Mouse (Mus musculus) C2C12 (cell line): ENCODE data around the gene Pla2g15. TPM values are rescaled to one million over a fixed set of nuclear protein-coding genes. Genes with fewer than 3 reads are reported as not detected.

ENCODE experiments used
- H3K27me3 ChIP-seq: one replicate; pipeline ENCODE4 v1.6.1; 2011; ENCODE audit not compliant: control insufficient read depth, insufficient read depth, insufficient read length
- H3K36me3 ChIP-seq: one replicate; pipeline ENCODE4 v1.6.1; 2011; ENCODE audit not compliant: control insufficient read depth, insufficient read depth
- H3K4me3 ChIP-seq: one replicate; pipeline ENCODE4 v1.5.1; 2011; ENCODE audit warnings: mild to moderate bottlenecking, control low read depth; ENCODE audit not compliant: poor library complexity, insufficient read depth, severe bottlenecking
- H3K79me2 ChIP-seq: one replicate; pipeline ENCODE4 v1.6.1; 2011; ENCODE audit not compliant: control insufficient read depth, insufficient read depth
- H3K79me3 ChIP-seq: one replicate; pipeline ENCODE4 v1.6.1; 2011; ENCODE audit warnings: low read depth, control low read depth
- H3ac ChIP-seq: one replicate; pipeline ENCODE3; 2011; ENCODE audit warnings: low read depth; ENCODE audit not compliant: control insufficient read depth, insufficient read length
- CEBPB ChIP-seq: IDR thresholded peaks from one replicate; pipeline ENCODE4 v1.6.1; 2011; ENCODE audit warnings: low read depth, mild to moderate bottlenecking, control low read depth, moderate library complexity
- CTCF ChIP-seq: IDR thresholded peaks from one replicate; pipeline ENCODE4 v1.5.1; 2011; ENCODE audit not compliant: control insufficient read depth, insufficient read depth, insufficient read length
- FOSL1 ChIP-seq: IDR thresholded peaks from one replicate; pipeline ENCODE4 v1.8.0; 2011; ENCODE audit warnings: mild to moderate bottlenecking, low read length; ENCODE audit not compliant: poor library complexity, insufficient read depth, severe bottlenecking
- MAX ChIP-seq: IDR thresholded peaks from one replicate; pipeline ENCODE4 v1.6.1; 2011; ENCODE audit warnings: mild to moderate bottlenecking, control low read depth
- MYOD1 ChIP-seq: IDR thresholded peaks from one replicate; pipeline ENCODE4 v1.6.1; 2011; ENCODE audit warnings: low read depth; ENCODE audit not compliant: control insufficient read depth, insufficient read length
- MYOG ChIP-seq: IDR thresholded peaks from one replicate; pipeline ENCODE4 v1.6.1; 2011; ENCODE audit not compliant: control insufficient read depth, insufficient read length; ENCODE audit errors: extremely low read depth
- USF1 ChIP-seq: IDR thresholded peaks from one replicate; pipeline ENCODE4 v1.6.1; 2011; ENCODE audit warnings: low read depth, mild to moderate bottlenecking, control low read depth, moderate library complexity
- long read RNA-seq, 2 experiments: library from polyadenylated mRNA; unstranded; transcript quantifications; one replicate each; pipeline ENCODE4 v2.0.0; 2019 to 2020
- polyA plus RNA-seq: library from polyadenylated mRNA; unstranded; fragments of >200 nt; fragmentation: generic; extraction: Trizol; gene quantifications from one replicate; pipeline ENCODE4 v1.2.1, GENCODE M21; 2012; ENCODE audit warnings: missing spikeins

Gene Pla2g15
- 13.0 TPM for polyA plus RNA-seq
- long read RNA-seq, experiment 1, partial matches to known transcripts = 1 of 10 reads
- long read RNA-seq, experiment 1, other reads (novel, unspliced or antisense) = 5 of 10 reads
- long read RNA-seq, experiment 2, transcript Pla2g15-201 (6 exons, 2,706 nt) = major isoform, 93 of 102 reads
- long read RNA-seq, experiment 2, transcript Pla2g15-204 (6 exons, 2,578 nt) = minor isoform, 6 of 102 reads
- long read RNA-seq, experiment 2, partial matches to known transcripts = 2 of 102 reads
- long read RNA-seq, experiment 2, other reads (novel, unspliced or antisense) = 1 of 102 reads

DNA sequence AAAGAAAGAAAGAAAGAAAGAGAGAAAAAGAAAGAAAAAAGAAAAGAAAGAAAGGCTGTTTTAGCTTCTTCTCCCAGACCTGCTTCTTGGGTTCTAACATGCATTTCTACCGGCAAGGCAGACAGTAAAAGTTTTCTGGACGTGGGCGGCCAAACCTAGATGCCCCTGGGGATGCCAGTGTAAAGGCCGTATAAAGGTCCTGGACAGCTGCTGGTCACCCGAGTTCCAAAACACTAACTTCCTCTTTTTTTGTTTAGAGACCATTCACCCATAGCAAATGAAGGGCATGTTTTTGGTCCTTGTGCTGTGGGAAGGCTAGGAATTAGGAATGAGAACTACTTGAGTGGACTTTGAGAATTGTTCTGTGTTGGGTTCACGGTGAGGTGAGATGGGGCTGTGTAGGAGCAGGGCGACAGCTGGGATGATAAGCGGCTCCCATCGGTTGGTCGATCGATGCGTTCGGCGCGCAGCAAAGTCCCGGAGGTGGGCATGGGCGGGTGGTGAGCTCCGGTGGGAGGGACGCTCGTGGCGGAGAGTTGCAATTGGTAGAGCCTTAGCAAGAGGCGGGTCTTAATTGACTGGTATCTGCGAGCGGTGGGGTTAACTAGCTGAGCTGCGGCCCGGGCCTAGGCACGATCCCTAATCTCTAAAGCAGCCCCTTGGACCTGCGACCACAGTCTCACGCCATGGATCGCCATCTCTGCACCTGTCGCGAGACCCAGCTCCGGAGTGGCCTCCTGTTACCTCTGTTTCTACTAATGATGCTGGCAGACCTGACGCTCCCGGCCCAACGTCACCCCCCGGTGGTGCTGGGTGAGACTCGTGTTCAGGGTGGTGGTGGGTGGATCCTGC lies at the start of gene Pla2g15:
TSS of gene Pla2g15 (plus strand) at position 599 of the 852 bp plus-strand sequence.
- peak within 1 kb of the TSS; percentile 73 for H3K4me3 ChIP-seq
- peaks cover 21% of the 10 kb centered on the region for H3K79me2 ChIP-seq
- no peaks in the 10 kb centered on the region for H3K36me3 ChIP-seq
- peak within 1 kb of the TSS; percentile 77 for H3ac ChIP-seq
- H3K27me3 ChIP-seq = no peaks in the 10 kb centered on the region
- H3K79me3 ChIP-seq = peaks cover 4% of the 10 kb centered on the region
- no peak for TF ChIP-seq FOSL1
- no peak for TF ChIP-seq USF1
- TF ChIP-seq MYOD1 = peak; percentile 72
- no peak for TF ChIP-seq CEBPB
- TF ChIP-seq MYOG = no peak
- no peak for TF ChIP-seq CTCF

DNA sequence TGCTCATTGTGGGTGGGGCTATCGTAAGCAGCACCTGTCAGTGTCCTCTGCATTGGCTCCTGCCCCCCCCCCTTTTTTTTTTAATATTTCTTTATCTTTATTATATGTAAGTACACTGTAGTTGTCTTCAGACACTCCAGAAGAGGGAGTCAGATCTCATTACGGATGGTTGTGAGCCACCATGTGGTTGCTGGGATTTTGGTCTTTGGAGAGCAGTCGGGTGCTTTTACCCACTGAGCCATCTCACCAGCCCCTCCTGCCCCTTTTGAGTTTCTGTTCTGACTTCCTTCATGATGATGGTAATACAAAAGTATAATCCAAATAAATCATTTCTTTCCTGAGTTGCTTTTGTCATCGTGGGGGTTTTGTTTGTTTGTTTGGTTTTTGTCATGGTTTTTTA lies 47.9 kb upstream of the Pla2g15 start:
- no peaks in the 10 kb centered on the region for H3K79me2 ChIP-seq
- no peak for TF ChIP-seq CTCF
- no peak for TF ChIP-seq MAX
- TF ChIP-seq USF1 = no peak
- TF ChIP-seq MYOG = no peak
- TF ChIP-seq MYOD1 = no peak
- TF ChIP-seq FOSL1 = no peak
- no peak for TF ChIP-seq CEBPB
- H3K36me3 ChIP-seq = peaks cover 49% of the 10 kb centered on the region
- H3K27me3 ChIP-seq = no peaks in the 10 kb centered on the region
- H3K79me3 ChIP-seq = peaks cover 1% of the 10 kb centered on the region
- H3K4me3 ChIP-seq = no peak overlapping the region
- H3ac ChIP-seq = no peak overlapping the region

DNA sequence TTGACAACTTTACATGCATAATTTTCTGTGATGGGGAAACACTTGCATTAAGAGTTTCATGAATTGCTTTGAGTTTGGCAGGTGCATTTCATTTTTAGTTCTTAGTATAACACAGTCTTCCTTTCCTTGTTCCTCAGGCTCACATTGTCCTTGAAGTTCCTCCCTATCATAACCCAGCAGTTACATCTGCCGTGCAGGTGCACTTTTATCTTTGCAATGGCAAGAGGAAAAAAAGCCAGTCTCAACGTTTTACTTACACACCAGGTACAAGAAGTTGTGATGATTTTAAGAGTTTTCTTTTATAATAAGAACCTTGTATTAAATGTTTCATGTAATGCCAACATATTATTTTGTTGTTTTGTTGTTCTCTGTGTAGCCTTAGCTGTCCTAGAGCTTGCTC lies 46.3 kb upstream of the Pla2g15 start:
- H3K79me3 ChIP-seq = peaks cover 1% of the 10 kb centered on the region
- TF ChIP-seq MYOG (no peak), FOSL1 (no peak), MAX (no peak), MYOD1 (no peak), CTCF (no peak), USF1 (no peak), CEBPB (no peak)
- peaks cover 53% of the 10 kb centered on the region for H3K36me3 ChIP-seq
- no peaks in the 10 kb centered on the region for H3K27me3 ChIP-seq
- H3K4me3 ChIP-seq = no peak overlapping the region
- no peak overlapping the region for H3ac ChIP-seq
- H3K79me2 ChIP-seq = no peaks in the 10 kb centered on the region

DNA sequence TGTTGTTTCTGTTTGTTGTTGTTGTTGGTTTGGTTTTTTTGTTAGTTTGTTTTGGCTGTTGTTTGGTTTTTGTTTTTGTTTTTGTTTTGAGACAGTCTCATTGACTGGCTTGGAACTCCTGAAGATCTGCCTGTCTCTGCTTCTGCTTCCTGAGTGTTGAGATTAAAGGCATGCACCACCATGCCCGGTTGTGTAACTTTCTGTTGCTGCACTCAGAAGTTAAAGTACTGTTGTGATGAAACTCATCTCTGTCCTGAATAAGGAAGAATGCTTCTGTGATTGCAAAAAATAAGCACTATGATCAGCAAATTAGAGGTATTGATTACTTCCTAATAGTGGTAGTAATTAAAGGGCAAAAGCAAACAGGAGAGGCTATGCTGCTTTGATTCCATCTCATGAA lies 44.0 kb upstream of the Pla2g15 start:
- H3K79me2 ChIP-seq = no peaks in the 10 kb centered on the region
- peaks cover 50% of the 10 kb centered on the region for H3K36me3 ChIP-seq

DNA sequence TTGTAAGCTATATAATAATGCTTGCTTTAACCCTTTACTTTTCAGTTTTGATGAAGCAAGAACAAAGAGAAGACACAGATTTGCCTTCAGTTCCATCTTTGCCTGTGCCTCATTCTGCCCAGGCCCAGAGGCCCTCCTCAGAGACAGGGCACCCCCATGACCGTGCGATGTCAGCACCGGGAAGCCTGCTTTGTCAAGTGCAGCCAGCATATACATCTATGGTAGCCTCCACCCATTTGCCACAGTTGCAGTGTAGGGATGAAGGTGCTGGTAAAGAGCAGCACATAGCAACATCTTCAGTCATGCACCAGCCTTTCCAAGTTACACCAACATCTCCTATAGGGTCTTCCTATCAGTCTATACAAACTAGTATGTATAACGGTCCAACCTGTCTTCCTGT lies 42.1 kb upstream of the Pla2g15 start:
- Histone ChIP-seq H3K4me3 (no peak overlapping the region), H3K79me3 (peaks cover 1% of the 10 kb centered on the region), H3K27me3 (no peaks in the 10 kb centered on the region), H3ac (no peak overlapping the region), H3K79me2 (no peaks in the 10 kb centered on the region), H3K36me3 (peaks cover 42% of the 10 kb centered on the region)
- TF ChIP-seq MYOD1 (no peak), MYOG (no peak), USF1 (no peak), CTCF (no peak)

More for the DNA sequence above, 44.0 kb upstream of the Pla2g15 start:
- Histone ChIP-seq H3K27me3 (no peaks in the 10 kb centered on the region), H3K79me3 (peaks cover 1% of the 10 kb centered on the region), H3K4me3 (no peak overlapping the region), H3ac (no peak overlapping the region)
- no peak for TF ChIP-seq CEBPB
- TF ChIP-seq MYOD1 = no peak
- no peak for TF ChIP-seq CTCF
- no peak for TF ChIP-seq FOSL1
